Mouse (Mus musculus): ENCODE data around the gene Cdkn1b.

The Cdkn1b gene

DNA sequence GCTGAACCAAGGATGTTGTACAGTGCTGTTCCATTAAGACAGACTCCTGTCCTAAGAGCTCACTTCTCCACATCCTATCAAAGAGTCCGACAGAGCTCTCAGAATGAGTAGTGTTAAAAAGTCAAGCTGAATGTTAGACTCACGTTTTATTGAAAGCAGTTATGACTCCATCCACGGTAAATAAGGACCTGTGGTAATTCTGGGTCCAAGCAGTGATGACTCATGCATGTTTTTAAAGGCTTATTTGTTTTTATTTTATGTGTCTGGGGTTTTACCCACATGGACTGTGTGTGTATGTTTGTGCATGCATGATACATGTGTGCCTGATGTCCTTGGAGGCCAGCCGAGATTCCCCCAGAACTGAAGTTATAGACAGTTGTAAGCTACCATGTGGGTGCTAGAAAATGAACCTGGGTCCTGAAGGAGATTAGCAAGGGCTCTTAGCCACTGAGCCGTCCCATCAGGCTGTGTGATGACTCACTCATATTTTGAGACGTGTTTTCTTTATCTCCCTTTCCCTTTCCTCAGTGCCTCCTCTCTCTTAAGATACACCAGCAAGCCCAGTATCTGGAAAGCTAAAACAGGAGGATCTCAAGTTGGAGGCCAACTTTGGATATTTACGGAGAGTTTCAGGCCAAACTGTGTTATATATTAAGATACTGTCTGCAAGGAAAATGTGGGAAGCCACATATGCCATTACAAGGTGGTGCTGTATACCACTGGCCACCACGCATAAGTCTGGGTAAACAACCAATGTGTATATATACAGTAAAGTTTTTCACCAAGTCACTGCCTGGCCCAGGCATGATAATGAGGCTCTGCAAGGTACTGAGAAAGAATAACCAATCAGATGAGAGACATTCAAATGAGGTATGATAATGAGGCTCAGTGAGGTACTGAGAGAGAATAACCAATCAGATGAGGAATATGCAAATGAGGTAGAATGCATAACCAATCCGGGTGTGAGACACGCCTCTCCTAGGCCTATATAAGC, 16.0 kb upstream of the Cdkn1b start:
- DNase-seq, result no peak

DNA sequence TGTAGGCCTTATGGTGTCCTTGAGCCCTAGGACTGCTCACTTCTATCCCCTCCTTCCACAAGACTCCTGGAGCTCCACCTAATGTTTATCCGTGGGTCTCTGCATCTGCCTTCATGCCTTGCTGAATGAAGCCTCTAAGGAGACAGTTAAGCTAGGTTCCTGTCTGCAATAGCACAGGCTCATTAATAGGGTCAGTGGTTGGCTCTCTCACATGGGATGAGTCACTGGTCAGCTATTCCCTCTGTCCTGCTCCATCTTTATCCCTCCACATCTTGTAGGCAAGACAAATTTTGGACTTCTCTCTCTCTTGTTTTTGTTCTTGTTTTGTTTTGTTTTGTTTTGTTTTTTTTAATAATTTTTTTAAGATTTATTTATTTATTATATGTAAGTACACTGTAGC, 14.4 kb upstream of the Cdkn1b start:
- no peak for DNase-seq

DNA sequence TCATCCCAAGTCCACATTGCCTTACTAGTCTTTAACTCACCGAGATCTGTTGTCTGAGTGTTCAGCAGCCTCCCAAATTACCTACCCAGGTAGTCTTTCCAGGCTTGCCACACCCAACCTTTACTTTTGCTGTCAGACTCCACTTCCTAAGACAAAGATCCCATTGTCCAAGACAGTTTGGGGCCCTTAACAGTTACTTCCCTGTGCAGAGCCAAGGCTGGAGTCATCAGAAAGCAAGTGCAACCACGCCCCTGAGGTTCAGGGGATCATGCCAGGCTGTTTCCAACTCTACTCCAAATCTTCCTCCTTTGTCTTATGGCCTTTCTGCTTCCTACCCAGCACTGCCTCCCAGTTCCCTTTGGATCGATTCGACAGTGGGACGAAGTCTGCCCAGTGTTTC, 5.7 kb upstream of the Cdkn1b start:
- no peak for DNase-seq

DNA sequence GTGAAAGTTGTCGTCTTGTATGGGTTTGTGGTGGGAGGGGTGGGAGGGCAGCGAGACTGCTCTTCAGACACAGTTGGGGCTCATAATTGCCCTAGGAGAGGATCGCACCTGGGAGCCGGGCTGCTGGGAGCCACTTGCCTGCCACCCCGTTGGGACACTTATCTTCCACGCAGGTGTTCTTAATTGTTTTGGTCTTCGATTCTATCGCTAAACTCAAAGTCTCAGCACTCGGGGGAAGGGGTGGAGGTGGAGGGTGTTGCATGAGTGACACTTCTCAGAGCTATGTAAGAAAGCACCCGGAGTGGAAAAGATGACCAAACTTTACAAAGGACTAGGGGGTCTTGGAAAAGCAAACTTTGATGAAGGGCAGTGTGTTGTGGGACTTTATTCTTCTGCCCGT, 3.6 kb upstream of the Cdkn1b start:
- DNase-seq, result no peak

DNA sequence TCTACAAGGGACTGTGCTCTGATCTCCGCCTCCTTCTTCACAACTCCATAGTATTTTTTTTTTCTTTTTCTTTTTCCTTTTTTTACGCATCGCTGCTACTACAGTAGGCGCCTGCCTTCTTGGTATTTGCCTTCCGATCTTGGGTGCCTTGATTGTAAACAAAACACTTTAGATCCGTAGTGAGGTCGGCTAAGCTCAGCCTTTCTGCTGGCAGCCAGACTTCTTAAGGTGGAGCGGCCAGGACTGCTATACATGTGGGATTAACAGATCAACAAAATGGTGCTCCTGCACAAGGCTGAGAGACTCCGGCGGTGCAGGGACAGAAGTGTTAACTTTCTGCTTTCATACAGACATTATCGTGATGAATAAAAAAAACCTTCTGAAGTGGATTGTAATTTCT, 3.1 kb upstream of the Cdkn1b start:
- DNase-seq, result no peak

DNA sequence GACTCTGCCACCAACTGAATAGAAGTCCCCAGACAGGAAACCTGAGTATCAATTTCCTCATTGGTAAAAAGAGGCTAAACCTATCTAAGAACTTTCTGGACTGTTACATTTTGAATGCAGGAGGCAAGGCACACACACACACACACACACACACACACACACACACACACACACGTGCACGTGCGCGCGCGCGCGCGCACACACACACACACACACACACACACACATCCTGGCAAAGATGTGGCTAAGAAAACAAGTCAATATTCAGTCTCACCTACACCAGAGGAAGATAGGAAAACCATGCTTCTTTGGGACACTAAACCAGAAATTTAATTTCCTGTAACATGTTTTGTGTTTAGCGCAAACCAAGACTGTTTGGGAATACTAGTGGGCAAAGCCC, 1.4 kb upstream of the Cdkn1b start:
- DNase-seq, result no peak

DNA sequence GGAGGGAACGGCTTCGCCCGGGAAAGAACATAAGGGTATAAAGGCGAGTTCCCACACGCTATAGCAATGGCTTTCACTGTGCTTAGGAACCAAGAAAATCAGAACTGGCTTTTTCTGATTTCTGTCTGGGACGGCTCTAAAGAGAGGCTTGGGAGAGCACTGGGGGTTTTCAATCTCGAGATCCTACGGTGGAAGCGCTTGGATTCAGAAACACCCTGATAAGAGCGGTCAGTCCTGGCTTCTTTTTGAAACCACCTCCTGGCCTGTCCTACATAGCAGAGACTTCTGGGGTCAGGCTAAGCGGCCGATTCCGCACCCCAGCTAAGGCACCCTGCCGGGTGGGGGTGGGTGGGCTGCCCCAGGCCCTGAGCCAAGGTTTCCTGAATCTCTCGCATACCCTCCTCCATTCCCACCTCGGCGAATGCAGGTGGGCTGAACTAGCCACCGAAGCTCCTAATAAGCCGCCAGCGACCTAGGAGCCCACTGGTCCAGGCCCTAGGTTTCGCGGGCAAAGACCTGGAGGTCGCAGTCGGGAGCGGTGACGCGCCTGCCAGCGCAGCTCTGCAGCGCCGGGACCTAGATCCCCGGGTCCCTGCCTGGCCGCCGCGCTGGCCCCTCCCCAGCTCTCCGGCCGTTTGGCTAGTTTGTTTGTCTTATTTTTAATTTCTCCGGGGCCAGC, 551 bp upstream of the Cdkn1b start:
- DNase-seq, result no peak

DNA sequence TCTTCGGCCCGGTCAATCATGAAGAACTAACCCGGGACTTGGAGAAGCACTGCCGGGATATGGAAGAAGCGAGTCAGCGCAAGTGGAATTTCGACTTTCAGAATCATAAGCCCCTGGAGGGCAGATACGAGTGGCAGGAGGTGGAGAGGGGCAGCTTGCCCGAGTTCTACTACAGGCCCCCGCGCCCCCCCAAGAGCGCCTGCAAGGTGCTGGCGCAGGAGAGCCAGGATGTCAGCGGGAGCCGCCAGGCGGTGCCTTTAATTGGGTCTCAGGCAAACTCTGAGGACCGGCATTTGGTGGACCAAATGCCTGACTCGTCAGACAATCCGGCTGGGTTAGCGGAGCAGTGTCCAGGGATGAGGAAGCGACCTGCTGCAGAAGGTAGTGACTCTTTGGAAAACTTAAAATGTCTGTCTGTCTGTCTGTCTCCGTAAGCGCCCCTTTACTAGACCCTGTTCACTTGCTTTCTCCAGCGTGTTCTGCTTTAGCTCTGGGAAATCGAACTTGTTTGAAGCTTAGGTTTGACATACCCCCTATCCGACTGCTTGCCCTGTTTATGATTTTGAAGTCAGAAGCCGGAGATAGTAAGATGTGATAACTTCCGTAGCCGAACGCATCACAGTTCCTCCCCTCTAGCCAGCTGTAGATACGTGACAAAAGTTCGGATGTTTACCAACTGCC, 953 bp downstream of the Cdkn1b start:
- peak; percentile 40 for DNase-seq

DNA sequence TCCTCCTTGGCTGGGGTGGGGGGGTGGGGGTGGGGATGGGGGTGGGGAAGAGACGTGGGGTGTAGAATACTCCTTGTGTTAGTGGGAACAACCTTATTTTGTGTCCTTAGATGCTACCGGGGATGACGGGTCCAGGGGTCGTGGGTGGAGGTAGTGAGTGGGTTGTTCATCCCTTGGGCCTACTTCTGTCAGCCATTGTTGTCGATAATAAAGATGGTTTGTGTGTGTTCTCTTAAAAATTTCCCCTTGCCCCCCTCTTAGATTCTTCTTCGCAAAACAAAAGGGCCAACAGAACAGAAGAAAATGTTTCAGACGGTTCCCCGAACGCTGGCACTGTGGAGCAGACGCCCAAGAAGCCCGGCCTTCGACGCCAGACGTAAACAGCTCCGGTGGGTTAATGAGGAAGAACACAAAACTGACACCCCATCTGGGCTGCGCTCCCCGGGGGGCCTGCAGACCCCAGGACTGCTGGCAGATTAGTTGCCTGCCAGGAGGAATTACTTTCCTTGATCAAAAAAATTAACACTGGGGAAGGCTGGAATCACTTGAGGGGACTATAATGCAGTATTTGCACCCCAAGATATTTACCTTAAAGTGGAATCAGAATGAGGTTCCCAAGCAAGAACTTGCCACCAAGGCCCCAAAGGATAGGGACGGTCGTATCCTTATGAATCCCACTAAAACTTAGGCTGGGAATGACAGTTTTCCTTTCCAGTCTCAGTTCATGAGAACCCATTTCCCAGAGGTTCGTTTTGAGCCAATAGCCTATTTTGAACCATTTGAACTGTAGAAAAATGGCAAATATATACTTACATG, 1.7 kb downstream of the Cdkn1b start:
- DNase-seq, result no peak

DNA sequence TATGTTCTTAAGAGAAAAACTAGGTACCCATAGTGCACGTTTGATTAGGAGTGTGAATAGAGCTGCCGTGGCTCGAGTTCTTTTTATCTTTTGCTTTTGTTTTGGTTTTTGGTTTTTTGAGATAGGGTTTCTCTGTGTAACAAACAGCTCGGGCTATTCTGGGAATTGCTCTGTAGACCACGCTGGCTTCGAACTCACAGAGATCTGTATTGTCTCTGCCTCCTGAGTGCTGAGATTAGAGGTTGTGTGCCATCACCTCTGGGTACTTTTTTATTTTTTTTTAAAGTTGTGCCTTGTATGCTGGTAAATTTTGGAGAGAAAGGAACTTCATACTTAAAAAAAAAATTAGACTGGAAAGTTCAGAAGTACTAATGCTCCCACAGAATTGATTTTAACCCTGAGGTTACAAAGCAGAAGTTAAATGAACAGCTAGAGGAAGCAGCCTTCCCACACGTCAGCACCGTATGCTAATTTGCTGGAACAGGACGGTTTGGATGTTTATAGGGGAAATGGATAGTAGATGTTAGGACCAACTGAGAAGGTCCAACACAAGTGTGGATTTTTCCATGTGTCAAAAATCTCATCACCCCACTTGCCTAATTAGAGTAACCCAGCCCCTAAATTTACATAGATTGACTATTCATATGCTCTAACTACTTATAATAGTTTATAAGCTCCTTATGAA, 2.5 kb downstream of the Cdkn1b start:
- no peak for DNase-seq

DNA sequence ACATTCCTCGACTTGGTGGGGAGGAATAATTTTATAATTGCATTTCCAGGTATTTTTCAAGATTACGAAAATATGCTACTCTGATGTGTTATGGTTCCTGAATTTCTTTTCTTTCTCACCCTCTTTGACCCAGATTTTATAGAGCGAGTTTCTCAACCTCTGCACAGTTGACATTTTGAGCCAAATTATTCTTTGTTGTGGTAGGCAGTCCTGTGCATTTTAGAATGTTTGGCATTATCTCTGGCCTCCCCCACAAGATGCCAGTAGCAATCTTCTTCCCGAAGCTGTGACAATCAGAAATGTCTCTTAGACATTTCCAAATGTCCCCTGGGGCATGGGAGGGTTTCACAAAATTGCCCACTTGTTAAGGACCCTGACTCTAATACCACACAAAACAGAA, 3.5 kb downstream of the Cdkn1b start:
- no peak for DNase-seq

DNA sequence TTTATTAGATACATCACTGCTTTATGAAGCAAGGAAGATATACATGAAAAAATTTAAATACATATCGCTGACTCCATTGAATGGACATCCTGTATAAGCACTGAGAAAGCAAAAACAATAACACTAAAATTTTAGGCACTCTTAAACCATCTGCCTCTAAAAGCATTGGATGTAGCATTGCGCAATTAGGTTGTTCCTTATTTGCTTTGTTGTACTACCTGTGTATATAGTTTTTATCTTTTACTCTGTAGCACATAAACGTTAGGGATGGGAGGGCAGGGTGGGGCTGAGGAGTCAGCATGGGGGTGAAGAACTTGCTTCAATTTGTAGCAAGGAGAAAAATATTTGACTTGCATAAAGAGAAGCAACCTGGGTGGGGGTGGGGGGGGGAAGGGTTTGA, 4.1 kb downstream of the Cdkn1b start:
- no peak for DNase-seq

DNA sequence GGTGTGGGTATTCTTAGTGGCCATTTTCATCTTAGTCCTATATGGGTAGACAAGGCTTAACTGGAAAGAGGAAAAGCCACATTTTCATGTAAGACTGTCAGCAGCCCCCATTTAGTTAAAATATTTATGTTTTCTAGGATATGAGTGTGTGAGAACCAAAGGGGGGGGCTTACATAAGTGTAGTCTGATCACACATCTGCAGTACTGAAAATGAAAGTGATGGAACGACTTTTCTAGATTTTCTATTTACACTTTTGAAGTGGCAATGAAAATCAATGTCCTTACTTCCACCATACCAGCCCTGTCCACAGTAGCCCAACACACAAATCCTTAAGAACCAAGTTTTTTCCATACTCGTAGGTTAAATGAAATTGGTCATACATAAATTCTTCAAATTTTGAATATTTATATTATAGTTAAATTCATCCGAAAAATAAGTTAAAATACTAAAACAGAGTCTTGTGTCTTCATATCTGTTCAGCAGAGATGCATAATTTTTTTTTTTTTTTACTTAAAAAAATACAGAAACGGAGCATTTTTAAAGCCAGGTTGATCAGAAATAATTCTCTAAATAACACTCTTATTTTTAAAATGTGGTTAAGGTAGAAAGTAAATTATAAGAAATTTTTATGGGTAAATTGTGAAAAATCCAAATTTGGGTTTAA, 5.6 kb downstream of the Cdkn1b start:
- no peak for DNase-seq

DNA sequence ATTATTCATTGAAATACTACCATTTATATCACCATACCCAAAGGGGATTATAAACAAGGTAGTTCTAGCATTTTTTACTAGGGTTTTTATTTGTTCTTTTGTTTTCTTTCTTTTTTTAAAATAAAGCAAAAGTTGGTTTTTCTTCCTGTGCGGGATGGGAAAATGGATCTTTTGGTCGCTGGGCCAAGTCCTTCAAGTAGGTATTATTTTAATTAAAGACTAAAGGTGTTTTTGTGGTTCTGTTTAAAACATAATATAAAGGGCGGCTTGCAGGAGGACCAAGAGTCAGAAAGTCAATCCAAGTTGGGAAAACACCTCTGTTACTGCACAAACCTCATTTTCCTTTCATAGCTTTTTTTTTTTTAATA, 6.1 kb downstream of the Cdkn1b start:
- DNase-seq, result no peak

DNA sequence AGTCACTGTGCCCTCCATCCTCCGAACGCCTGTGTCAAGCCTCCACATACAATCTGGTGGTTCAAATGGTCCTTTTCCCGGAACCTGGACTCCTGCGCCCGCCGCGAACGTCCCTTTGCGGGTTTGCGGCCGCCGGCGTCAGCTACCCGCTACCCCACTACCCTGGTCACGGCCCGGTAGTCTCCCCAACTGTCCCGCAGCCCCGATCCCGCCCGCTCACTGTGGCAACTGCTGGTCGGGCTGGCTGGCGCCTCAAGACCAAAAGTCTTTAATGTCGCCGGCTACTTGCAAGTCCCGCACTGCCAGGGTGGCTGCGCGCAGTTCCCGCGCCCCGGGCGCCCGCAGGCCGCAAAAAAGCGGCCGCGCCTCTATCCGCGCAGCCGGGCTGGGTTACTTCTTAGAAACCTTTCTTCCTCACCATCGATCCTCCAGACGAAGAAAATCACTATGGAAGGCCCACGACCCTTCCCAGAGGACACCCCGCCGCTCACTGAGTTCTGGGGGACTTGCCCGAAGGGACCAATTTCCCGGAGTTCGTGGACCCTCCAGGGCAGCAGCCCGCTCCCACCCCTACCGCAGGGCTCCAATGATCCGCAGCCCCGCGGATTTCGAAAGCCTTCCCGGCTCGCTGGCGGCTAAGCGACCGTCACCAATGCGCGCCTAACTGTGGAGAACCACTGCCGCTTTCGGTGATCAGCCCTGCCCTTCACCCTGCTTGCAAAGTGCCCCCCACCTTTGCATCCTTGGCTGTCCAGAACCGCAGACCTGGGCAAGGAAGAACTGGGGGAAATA, 6.8 kb downstream of the Cdkn1b start:
- peak; percentile 59 for DNase-seq

DNA sequence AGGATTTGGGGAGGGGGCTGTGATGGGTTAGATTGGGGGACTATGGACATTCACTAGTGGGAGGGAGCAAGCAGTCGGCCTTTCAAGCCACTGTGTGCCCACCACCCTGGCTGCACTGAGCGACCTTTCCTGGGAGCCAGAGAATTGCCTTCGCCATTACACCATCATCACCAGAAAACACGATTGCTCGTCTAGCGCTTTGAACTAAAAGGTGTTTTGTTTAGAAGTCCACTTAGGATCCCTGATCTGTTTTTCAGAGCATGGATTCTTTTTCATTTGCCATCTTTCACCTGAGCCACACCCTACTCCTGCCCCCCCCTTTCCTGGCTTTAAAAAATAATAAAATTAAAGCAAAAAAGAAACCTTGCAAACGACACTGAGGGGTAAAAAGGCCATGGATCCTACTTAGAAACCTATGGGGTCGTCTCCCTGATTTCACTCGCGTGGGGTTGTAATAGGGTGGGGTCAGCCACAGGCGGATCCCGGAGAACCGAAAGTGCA, 7.4 kb downstream of the Cdkn1b start:
- no peak for DNase-seq

DNA sequence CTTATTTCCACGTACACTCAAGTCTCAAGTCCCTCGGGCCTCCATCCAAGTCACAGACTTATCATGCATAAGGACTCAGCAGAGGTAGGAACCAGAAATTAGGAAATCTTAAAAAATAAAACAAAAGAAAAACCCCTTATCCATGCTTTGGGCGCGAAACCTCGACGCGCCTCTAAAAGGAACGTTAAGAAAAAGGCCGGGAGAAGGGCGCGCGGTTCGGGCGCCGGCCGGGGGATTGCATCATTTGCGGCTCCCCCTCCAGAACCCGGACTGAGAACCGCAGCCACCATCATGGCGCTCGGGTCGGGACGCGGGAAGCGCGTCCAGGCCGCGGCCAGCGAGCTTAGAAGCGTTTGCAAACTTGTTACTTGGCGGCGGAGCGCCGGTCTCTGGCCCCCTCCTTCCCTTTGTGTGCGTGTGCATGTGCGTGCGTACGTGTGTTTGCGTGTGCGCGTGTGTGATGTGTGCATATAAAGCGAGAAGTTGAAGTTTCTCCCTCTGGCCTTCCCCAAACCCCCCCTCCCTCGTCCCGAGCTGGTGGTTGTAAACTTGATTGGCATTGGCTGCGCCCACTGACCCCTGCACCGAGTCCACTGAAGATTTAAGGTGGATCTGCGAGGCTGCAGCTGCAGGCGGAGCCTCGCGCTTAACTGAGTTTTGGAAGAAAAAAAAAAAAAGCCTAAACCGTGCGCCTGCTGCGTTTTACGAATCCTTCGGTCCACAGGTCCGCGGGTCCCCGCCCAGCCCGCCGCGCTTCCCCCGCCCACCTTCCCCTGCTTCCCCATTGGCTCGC, 8.1 kb downstream of the Cdkn1b start:
- DNase-seq, result peak; percentile 69

DNA sequence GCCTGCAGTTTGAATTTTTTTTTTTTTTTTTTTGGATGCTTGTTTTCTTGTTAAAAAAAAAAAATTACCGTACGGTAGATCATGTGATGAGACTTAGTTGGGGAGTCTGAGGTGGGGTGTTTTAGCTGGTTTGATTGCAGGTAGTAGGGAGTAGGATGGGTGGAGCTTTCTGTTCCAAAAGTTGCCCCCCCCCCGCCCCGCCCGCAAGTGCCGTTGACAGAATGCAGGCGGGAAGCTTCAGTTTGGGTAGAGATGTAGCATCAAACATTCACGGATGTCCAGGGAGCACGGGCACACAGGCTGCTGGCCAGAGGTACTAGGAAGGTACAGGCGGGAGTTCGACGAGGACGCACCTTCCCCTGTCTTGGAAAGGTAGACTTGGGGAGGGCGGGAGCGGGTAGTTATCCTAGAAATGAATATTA, 8.7 kb downstream of the Cdkn1b start:
- DNase-seq, result no peak

DNA sequence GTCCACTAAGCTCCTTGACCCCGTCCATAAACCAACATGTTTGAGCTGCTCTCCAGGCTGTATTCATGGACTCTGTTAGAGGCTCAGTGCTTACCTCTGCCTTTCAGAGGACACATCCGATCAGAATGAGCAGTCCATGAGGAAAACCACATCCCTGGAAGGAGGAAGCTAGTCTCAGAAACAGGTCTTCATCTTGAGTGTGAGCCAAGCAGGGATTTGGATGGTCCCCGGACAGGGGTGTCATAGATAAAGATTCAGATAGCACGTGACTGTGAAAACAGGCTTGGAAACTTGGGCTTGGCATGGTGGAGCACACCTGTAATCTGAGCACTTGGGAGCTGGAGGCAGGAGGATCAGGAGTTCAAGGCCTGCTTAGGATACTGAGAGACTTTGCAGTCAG, 9.7 kb downstream of the Cdkn1b start:
- no peak for DNase-seq

DNA sequence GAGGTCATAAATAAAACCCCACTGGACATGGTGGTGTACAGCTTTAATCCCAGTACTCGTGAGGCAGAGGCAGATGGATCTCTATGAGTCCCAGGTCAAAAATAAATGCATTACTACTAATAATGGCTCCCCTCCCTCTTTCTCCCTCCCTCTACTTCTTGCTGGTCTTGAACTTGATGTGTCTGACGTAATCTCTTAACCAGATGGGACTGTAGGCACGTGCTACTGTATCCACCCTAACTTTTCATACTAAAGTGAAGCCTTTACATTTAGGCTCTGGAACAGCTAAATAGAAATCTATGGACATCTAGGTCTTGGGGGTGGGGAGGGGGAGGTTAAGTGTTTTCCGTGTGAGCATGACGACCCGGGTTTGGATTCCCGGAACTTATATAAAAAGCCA, 10.2 kb downstream of the Cdkn1b start:
- DNase-seq, result no peak
